Mouse (Mus musculus): ENCODE measurements around the gene Clstn1. TPM values are rescaled to one million over a fixed set of nuclear protein-coding genes. Genes with fewer than 3 reads are reported as not detected.

Clstn1 gene
- total and polyA plus RNA-seq, 3 experiments = 25.6 to 88.3 (median 86.7) TPM

GRCm38 (mm10) chr4:149604518-149604917 is 18.2 kb downstream of the Clstn1 start:
- intact Hi-C loops (cut with DNase I) = no loop called here
- H3K79me2 ChIP-seq (replicated peaks; ENCODE audit: control insufficient read depth, insufficient read depth, low read length) = peaks cover 6% of the 10 kb centered on the region
- no peak for DNase-seq
- H3K4me1 ChIP-seq (ENCODE audit: control insufficient read depth, insufficient read depth, low read length) = peaks cover 11% of the 10 kb centered on the region
- H3K4me3 ChIP-seq = no peak overlapping the region
- TF ChIP-seq EP300 (IDR thresholded peaks at IDR 0.05; ENCODE audit: insufficient read depth, low read depth, low read length) = no peak
- TF ChIP-seq CTCF (IDR thresholded peaks at IDR 0.05) = peak; percentile 53
- TF ChIP-seq POLR2A (IDR thresholded peaks at IDR 0.05; ENCODE audit: insufficient read depth, low read depth, low read length) = no peak
- no peaks in the 10 kb centered on the region for H3K27me3 ChIP-seq (ENCODE audit: control insufficient read depth, insufficient read depth, low read length)
- no peaks in the 10 kb centered on the region for H3K36me3 ChIP-seq (ENCODE audit: control insufficient read depth, insufficient read depth, low read length)
- no peak overlapping the region for H3K9ac ChIP-seq (ENCODE audit: low read depth, low read length)
- H3K27ac ChIP-seq = no peak overlapping the region
- WGBS = 80% methylated on average over 3 of the region's 3 CpGs

- Histone ChIP-seq H3K4me1 (ENCODE audit: control insufficient read depth, insufficient read depth, low read length) (peaks cover 8% of the 10 kb centered on the region), H3K27ac (no peak overlapping the region), H3K79me2 (replicated peaks; ENCODE audit: control insufficient read depth, insufficient read depth, low read length) (peaks cover 6% of the 10 kb centered on the region), H3K36me3 (ENCODE audit: control insufficient read depth, insufficient read depth, low read length) (no peaks in the 10 kb centered on the region), H3K9ac (ENCODE audit: low read depth, low read length) (no peak overlapping the region), H3K27me3 (ENCODE audit: control insufficient read depth, insufficient read depth, low read length) (no peaks in the 10 kb centered on the region), H3K4me3 (no peak overlapping the region)
- intact Hi-C loops (cut with DNase I) = no loop called here
- WGBS = 80% methylated on average over 18 of the region's 18 CpGs
- DNase-seq = no peak
- TF ChIP-seq POLR2A (IDR thresholded peaks at IDR 0.05; ENCODE audit: insufficient read depth, low read depth, low read length) = no peak
- TF ChIP-seq CTCF (IDR thresholded peaks at IDR 0.05) = no peak
- no peak for TF ChIP-seq EP300 (IDR thresholded peaks at IDR 0.05; ENCODE audit: insufficient read depth, low read depth, low read length)
These were observed 19.8 kb downstream of the Clstn1 start for GRCm38 (mm10) chr4:149606056-149606455.

GRCm38 (mm10) chr4:149606766-149607358 is 20.6 kb downstream of the Clstn1 start:
- Histone ChIP-seq H3K4me3 (no peak overlapping the region), H3K79me2 (replicated peaks; ENCODE audit: control insufficient read depth, insufficient read depth, low read length) (peaks cover 6% of the 10 kb centered on the region), H3K4me1 (ENCODE audit: control insufficient read depth, insufficient read depth, low read length) (peaks cover 6% of the 10 kb centered on the region), H3K27me3 (ENCODE audit: control insufficient read depth, insufficient read depth, low read length) (no peaks in the 10 kb centered on the region), H3K36me3 (ENCODE audit: control insufficient read depth, insufficient read depth, low read length) (no peaks in the 10 kb centered on the region), H3K27ac (peak overlapping the region; percentile 1; the same call in 1 of the 2 replicates), H3K9ac (ENCODE audit: low read depth, low read length) (no peak overlapping the region)
- 45% methylated on average over 15 of the region's 15 CpGs for WGBS
- no peak for DNase-seq
- TF ChIP-seq EP300 (IDR thresholded peaks at IDR 0.05; ENCODE audit: insufficient read depth, low read depth, low read length) (no peak), POLR2A (IDR thresholded peaks at IDR 0.05; ENCODE audit: insufficient read depth, low read depth, low read length) (no peak), CTCF (IDR thresholded peaks at IDR 0.05) (no peak)
- intact Hi-C loops (cut with DNase I) = no loop called here

- no peak overlapping the region for H3K4me3 ChIP-seq
- peaks cover 4% of the 10 kb centered on the region; the same call in 1 of the 2 replicates for H3K79me2 ChIP-seq (replicated peaks; ENCODE audit: control insufficient read depth, insufficient read depth, low read length)
- no peak overlapping the region for H3K27ac ChIP-seq
- 59% methylated on average over 20 of the region's 20 CpGs for WGBS
- TF ChIP-seq EP300 (IDR thresholded peaks at IDR 0.05; ENCODE audit: insufficient read depth, low read depth, low read length) (no peak), POLR2A (IDR thresholded peaks at IDR 0.05; ENCODE audit: insufficient read depth, low read depth, low read length) (no peak), CTCF (IDR thresholded peaks at IDR 0.05) (no peak)
- intact Hi-C loops (cut with DNase I) = no loop called here
- no peak overlapping the region for H3K9ac ChIP-seq (ENCODE audit: low read depth, low read length)
- no peaks in the 10 kb centered on the region for H3K27me3 ChIP-seq (ENCODE audit: control insufficient read depth, insufficient read depth, low read length)
- no peak for DNase-seq
- peaks cover 6% of the 10 kb centered on the region for H3K4me1 ChIP-seq (ENCODE audit: control insufficient read depth, insufficient read depth, low read length)
- no peaks in the 10 kb centered on the region for H3K36me3 ChIP-seq (ENCODE audit: control insufficient read depth, insufficient read depth, low read length)
These were observed 21.5 kb downstream of the Clstn1 start for GRCm38 (mm10) chr4:149607591-149608308.

GRCm38 (mm10) chr4:149608309-149608638 is 22.0 kb downstream of the Clstn1 start:
- no peak overlapping the region for H3K27ac ChIP-seq
- TF ChIP-seq EP300 (IDR thresholded peaks at IDR 0.05; ENCODE audit: insufficient read depth, low read depth, low read length) (no peak), CTCF (IDR thresholded peaks at IDR 0.05) (no peak), POLR2A (IDR thresholded peaks at IDR 0.05; ENCODE audit: insufficient read depth, low read depth, low read length) (no peak)
- 0 out of 2 replicates have a peak, but pooled peaks cover 1% of the 10 kb centered on the region for H3K79me2 ChIP-seq (replicated peaks; ENCODE audit: control insufficient read depth, insufficient read depth, low read length)
- intact Hi-C loops (cut with DNase I) = no loop called here
- no peaks in the 10 kb centered on the region for H3K27me3 ChIP-seq (ENCODE audit: control insufficient read depth, insufficient read depth, low read length)
- H3K4me3 ChIP-seq = no peak overlapping the region
- no peak overlapping the region for H3K9ac ChIP-seq (ENCODE audit: low read depth, low read length)
- DNase-seq = no peak
- 95% methylated on average over 6 of the region's 6 CpGs for WGBS
- peaks cover 6% of the 10 kb centered on the region for H3K4me1 ChIP-seq (ENCODE audit: control insufficient read depth, insufficient read depth, low read length)
- H3K36me3 ChIP-seq (ENCODE audit: control insufficient read depth, insufficient read depth, low read length) = no peaks in the 10 kb centered on the region

Measured in heart, adult 2 months (tissue).